Mouse (Mus musculus) fat pad, adult 2 months (tissue): ENCODE results near the gene Ric8a.
A peak's percentile ranks its signal among the peaks of the same experiment; 100 is the strongest.
"Not testable (repeated sequence)": the region's sequence is repeated elsewhere in the genome, so short reads cannot be mapped to it uniquely, and the experiment has no call there.

ENCODE experiments used
- DNase-seq: peaks from one replicate; pipeline ENCODE4 v3.0.0-alpha.2; 2011; ENCODE audit warnings: low read depth, low spot score; ENCODE audit errors: extremely low read depth

Ric8a gene

GRCm38 (mm10) chr7:140881696-140882468, 25.1 kb downstream of the Ric8a start, which contains the start of the genes Psmd13 and Sirt3:
Gene Psmd13 (plus strand): TSS chr7:140881968.
Gene Sirt3 (minus strand): TSS chr7:140882309.
- no peak for DNase-seq

- no peak for DNase-seq
Measured at GRCm38 (mm10) chr7:140882469-140882803, 25.7 kb downstream of the Ric8a start.

- DNase-seq: not testable (repeated sequence)
Measured at GRCm38 (mm10) chr7:140890636-140891035, 33.9 kb downstream of the Ric8a start.

- peak; percentile 92 for DNase-seq
Measured at GRCm38 (mm10) chr7:140894031-140894430, 37.3 kb downstream of the Ric8a start.

GRCm38 (mm10) chr7:140894611-140895010, 37.9 kb downstream of the Ric8a start:
- no peak for DNase-seq

GRCm38 (mm10) chr7:140897863-140898262, 41.1 kb downstream of the Ric8a start:
- DNase-seq: peak; percentile 58

GRCm38 (mm10) chr7:140899121-140899520, 42.4 kb downstream of the Ric8a start:
- DNase-seq: peak; percentile 81

GRCm38 (mm10) chr7:140900220-140900619, 43.5 kb downstream of the Ric8a start, which contains the start of gene Cox8b:
Gene Cox8b (minus strand): TSS chr7:140900446.
- DNase-seq: no peak

GRCm38 (mm10) chr7:140902036-140902875, 45.5 kb downstream of the Ric8a start:
- peak; percentile 87 for DNase-seq

- no peak for DNase-seq
Measured at GRCm38 (mm10) chr7:140903212-140903611, 46.5 kb downstream of the Ric8a start.

GRCm38 (mm10) chr7:140905642-140906081, 48.9 kb downstream of the Ric8a start:
- no peak for DNase-seq

GRCm38 (mm10) chr7:140907131-140907530, 50.4 kb downstream of the Ric8a start:
- no peak for DNase-seq

- DNase-seq: no peak
Measured at GRCm38 (mm10) chr7:140907697-140908096, 50.9 kb downstream of the Ric8a start.

- no peak for DNase-seq
Measured at GRCm38 (mm10) chr7:140908181-140908580, 51.4 kb downstream of the Ric8a start.

- no peak for DNase-seq
Measured at GRCm38 (mm10) chr7:140908634-140909107, 51.9 kb downstream of the Ric8a start.

- no peak for DNase-seq
Measured at GRCm38 (mm10) chr7:140912293-140912692, 55.5 kb downstream of the Ric8a start.

GRCm38 (mm10) chr7:140912846-140913482, 56.2 kb downstream of the Ric8a start:
- no peak for DNase-seq
